Mouse (Mus musculus): Measurements from ENCODE around the gene Prm2. TPM values are rescaled to one million over a fixed set of nuclear protein-coding genes. Genes with fewer than 3 reads are reported as not detected.

Gene Prm2
- polyA plus RNA-seq, 1 experiment: not detected

- TF ChIP-seq POLR2A (IDR thresholded peaks at IDR 0.05; ENCODE audit: borderline replicate concordance, insufficient read depth, low read length): no peak
- TF ChIP-seq CTCF (IDR thresholded peaks at IDR 0.05; ENCODE audit: borderline replicate concordance, insufficient read depth, low read depth, low read length): peak; percentile 94
- Histone ChIP-seq H3K4me3 (replicated peaks; ENCODE audit: insufficient read depth, low read depth, low read length) (peak overlapping the region; percentile 92), H3K27me3 (ENCODE audit: control insufficient read depth, insufficient read depth, low read length) (no peaks in the 10 kb centered on the region), H3K27ac (ENCODE audit: insufficient read depth, low read length) (no peak overlapping the region), H3K4me1 (ENCODE audit: control insufficient read depth, insufficient read depth, low read length) (no peaks in the 10 kb centered on the region)
- peak; percentile 85 to 86 for DNase-seq
- WGBS: 2% methylated on average over 9 of the region's 9 CpGs
Measured at GRCm38 (mm10) chr16:10786288-10786687, 9.6 kb downstream of the Prm2 start.

GRCm38 (mm10) chr16:10785371-10786231 lies 10.3 kb downstream of the Prm2 start, which contains the start of gene Socs1:
Socs1 (minus strand) TSS chr16:10785536.
- no peaks in the 10 kb centered on the region for H3K27me3 ChIP-seq (ENCODE audit: control insufficient read depth, insufficient read depth, low read length)
- peak; percentile 75 to 77 for DNase-seq
- H3K4me3 ChIP-seq (replicated peaks; ENCODE audit: insufficient read depth, low read depth, low read length): peak within 1 kb of the TSS; percentile 92
- TF ChIP-seq CTCF (IDR thresholded peaks at IDR 0.05; ENCODE audit: borderline replicate concordance, insufficient read depth, low read depth, low read length) (no peak), POLR2A (IDR thresholded peaks at IDR 0.05; ENCODE audit: borderline replicate concordance, insufficient read depth, low read length) (peak; percentile 38; the same call in 1 of the 2 replicates)
- peak within 1 kb of the TSS; percentile 76 for H3K27ac ChIP-seq (ENCODE audit: insufficient read depth, low read length)
- no peaks in the 10 kb centered on the region for H3K4me1 ChIP-seq (ENCODE audit: control insufficient read depth, insufficient read depth, low read length)
- WGBS: under 1% methylated on average over 59 of the region's 59 CpGs

- H3K4me3 ChIP-seq (replicated peaks; ENCODE audit: insufficient read depth, low read depth, low read length): peak overlapping the region; percentile 92
- peak; percentile 79 to 90 for DNase-seq
- WGBS: 2% methylated on average over 46 of the region's 55 CpGs
- peak overlapping the region; percentile 76; the same call in 1 of the 2 replicates for H3K27ac ChIP-seq (ENCODE audit: insufficient read depth, low read length)
- no peaks in the 10 kb centered on the region for H3K27me3 ChIP-seq (ENCODE audit: control insufficient read depth, insufficient read depth, low read length)
- H3K4me1 ChIP-seq (ENCODE audit: control insufficient read depth, insufficient read depth, low read length): no peaks in the 10 kb centered on the region
- TF ChIP-seq POLR2A (IDR thresholded peaks at IDR 0.05; ENCODE audit: borderline replicate concordance, insufficient read depth, low read length) (no peak), CTCF (IDR thresholded peaks at IDR 0.05; ENCODE audit: borderline replicate concordance, insufficient read depth, low read depth, low read length) (peak; percentile 65)
Measured at GRCm38 (mm10) chr16:10784793-10785370, 11.1 kb downstream of the Prm2 start.

- peak; percentile 40 to 45 for DNase-seq
- no peaks in the 10 kb centered on the region for H3K27me3 ChIP-seq (ENCODE audit: control insufficient read depth, insufficient read depth, low read length)
- H3K27ac ChIP-seq (ENCODE audit: insufficient read depth, low read length): no peak overlapping the region
- no peak for TF ChIP-seq POLR2A (IDR thresholded peaks at IDR 0.05; ENCODE audit: borderline replicate concordance, insufficient read depth, low read length)
- TF ChIP-seq CTCF (IDR thresholded peaks at IDR 0.05; ENCODE audit: borderline replicate concordance, insufficient read depth, low read depth, low read length): no peak
- WGBS: 4% methylated on average over 81 of the region's 81 CpGs
- no peaks in the 10 kb centered on the region for H3K4me1 ChIP-seq (ENCODE audit: control insufficient read depth, insufficient read depth, low read length)
- H3K4me3 ChIP-seq (replicated peaks; ENCODE audit: insufficient read depth, low read depth, low read length): peak overlapping the region; percentile 92
Measured at GRCm38 (mm10) chr16:10783883-10784792, 11.8 kb downstream of the Prm2 start.

- TF ChIP-seq CTCF (IDR thresholded peaks at IDR 0.05; ENCODE audit: borderline replicate concordance, insufficient read depth, low read depth, low read length): no peak
- no peak for TF ChIP-seq POLR2A (IDR thresholded peaks at IDR 0.05; ENCODE audit: borderline replicate concordance, insufficient read depth, low read length)
- no peaks in the 10 kb centered on the region for H3K4me1 ChIP-seq (ENCODE audit: control insufficient read depth, insufficient read depth, low read length)
Measured at GRCm38 (mm10) chr16:10783451-10783850, 12.5 kb downstream of the Prm2 start.

GRCm38 (mm10) chr16:10783152-10783434 lies 12.8 kb downstream of the Prm2 start:
- no peak overlapping the region for H3K27ac ChIP-seq (ENCODE audit: insufficient read depth, low read length)
- H3K27me3 ChIP-seq (ENCODE audit: control insufficient read depth, insufficient read depth, low read length): no peaks in the 10 kb centered on the region
- no peak overlapping the region for H3K4me3 ChIP-seq (replicated peaks; ENCODE audit: insufficient read depth, low read depth, low read length)
- DNase-seq: no peak
- WGBS: 70% methylated on average over 1 of the region's 1 CpGs
- H3K4me1 ChIP-seq (ENCODE audit: control insufficient read depth, insufficient read depth, low read length): no peaks in the 10 kb centered on the region
- no peak for TF ChIP-seq POLR2A (IDR thresholded peaks at IDR 0.05; ENCODE audit: borderline replicate concordance, insufficient read depth, low read length)
- TF ChIP-seq CTCF (IDR thresholded peaks at IDR 0.05; ENCODE audit: borderline replicate concordance, insufficient read depth, low read depth, low read length): no peak

More at GRCm38 (mm10) chr16:10783451-10783850, 12.5 kb downstream of the Prm2 start:
- Histone ChIP-seq H3K4me3 (replicated peaks; ENCODE audit: insufficient read depth, low read depth, low read length) (no peak overlapping the region), H3K27ac (ENCODE audit: insufficient read depth, low read length) (no peak overlapping the region), H3K27me3 (ENCODE audit: control insufficient read depth, insufficient read depth, low read length) (no peaks in the 10 kb centered on the region)
- DNase-seq: no peak
- 89% methylated on average over 8 of the region's 8 CpGs for WGBS

- Histone ChIP-seq H3K27ac (ENCODE audit: insufficient read depth, low read length) (no peak overlapping the region), H3K4me1 (ENCODE audit: control insufficient read depth, insufficient read depth, low read length) (no peaks in the 10 kb centered on the region)
Measured at GRCm38 (mm10) chr16:10782377-10783151, 13.4 kb downstream of the Prm2 start.

More at GRCm38 (mm10) chr16:10782377-10783151, 13.4 kb downstream of the Prm2 start:
- Histone ChIP-seq H3K4me3 (replicated peaks; ENCODE audit: insufficient read depth, low read depth, low read length) (no peak overlapping the region), H3K27me3 (ENCODE audit: control insufficient read depth, insufficient read depth, low read length) (no peaks in the 10 kb centered on the region)
- 67% methylated on average over 6 of the region's 6 CpGs for WGBS
- DNase-seq: no peak
- TF ChIP-seq CTCF (IDR thresholded peaks at IDR 0.05; ENCODE audit: borderline replicate concordance, insufficient read depth, low read depth, low read length): no peak
- no peak for TF ChIP-seq POLR2A (IDR thresholded peaks at IDR 0.05; ENCODE audit: borderline replicate concordance, insufficient read depth, low read length)

All from cerebellum, adult 2 months (tissue).